Mouse (Mus musculus) C2C12 (cell line): ENCODE measurements around the gene Vmn2r65.

Experiments used
- CEBPB ChIP-seq: IDR thresholded peaks from one replicate; pipeline ENCODE4 v1.6.1; 2011; ENCODE audit warnings: low read depth, mild to moderate bottlenecking, control low read depth, moderate library complexity
- CTCF ChIP-seq: IDR thresholded peaks from one replicate; pipeline ENCODE4 v1.5.1; 2011; ENCODE audit not compliant: control insufficient read depth, insufficient read depth, insufficient read length
- FOSL1 ChIP-seq: IDR thresholded peaks from one replicate; pipeline ENCODE4 v1.8.0; 2011; ENCODE audit warnings: mild to moderate bottlenecking, low read length; ENCODE audit not compliant: poor library complexity, insufficient read depth, severe bottlenecking
- MAX ChIP-seq: IDR thresholded peaks from one replicate; pipeline ENCODE4 v1.6.1; 2011; ENCODE audit warnings: mild to moderate bottlenecking, control low read depth
- MYOD1 ChIP-seq: IDR thresholded peaks from one replicate; pipeline ENCODE4 v1.6.1; 2011; ENCODE audit warnings: low read depth; ENCODE audit not compliant: control insufficient read depth, insufficient read length
- MYOG ChIP-seq: IDR thresholded peaks from one replicate; pipeline ENCODE4 v1.6.1; 2011; ENCODE audit not compliant: control insufficient read depth, insufficient read length; ENCODE audit errors: extremely low read depth

- TF ChIP-seq MYOG (no peak), CTCF (no peak), MAX (no peak), CEBPB (no peak), MYOD1 (no peak), FOSL1 (no peak)
Measured at GRCm38 (mm10) chr7:85012168-85012567, 48.3 kb upstream of the Vmn2r65 start, which contains the start of gene Vmn2r66.
